ENCODE assay signal across 10 mouse cellular contexts in the genomic region with DNA sequence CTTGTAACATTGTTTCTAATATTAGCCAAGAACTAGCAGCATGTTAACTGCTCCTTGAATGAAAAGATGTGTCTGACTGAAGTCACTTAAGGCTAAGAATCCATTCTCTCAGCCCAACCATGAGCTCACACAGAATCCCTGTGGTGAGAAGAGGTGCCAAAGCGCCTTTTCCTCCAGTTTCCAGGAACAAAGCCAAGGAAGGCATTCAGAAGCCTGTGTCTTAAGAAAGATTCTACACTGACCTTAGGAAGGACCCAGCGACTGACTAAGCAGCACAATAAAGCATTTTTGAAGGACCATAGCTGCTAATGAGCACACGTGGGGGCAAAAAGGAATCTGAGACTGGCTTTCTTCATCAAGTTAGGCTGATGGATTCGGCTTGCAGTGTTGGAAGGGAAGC. TPM values are rescaled to one million over a fixed set of nuclear protein-coding genes. Genes with fewer than 3 reads are reported as not detected.
DNase-seq lines count a peak whose midpoint lies in the region; ATAC-seq and TF ChIP-seq lines count a peak whose summit lies in the region.
"Had no signal": no experiment of that assay in that cellular context is flagged by ENCODE, and none has a peak within 500 bp of the region (broad histone marks: within the 10 kb centered on the region; RNA-seq: fewer than 3 reads in every experiment).

No protein-coding gene starts in this region.

- peaks cover 10% of the 10 kb centered on the region; the same call in 1 of the 2 replicates for H3K4me1 ChIP-seq in midbrain, postnatal 0 days (ENCODE audit: insufficient read depth, low read length)
- peaks cover 15% of the 10 kb centered on the region for H3K4me1 ChIP-seq in midbrain, embryonic 14.5 days (ENCODE audit: control insufficient read depth, insufficient read depth, low read length)
- peaks cover 6% of the 10 kb centered on the region for H3K4me1 ChIP-seq in intestine, embryonic 16.5 days (ENCODE audit: control insufficient read depth, insufficient read depth, low read length)

- no peak for TF ChIP-seq CTCF in midbrain, postnatal 0 days (IDR thresholded peaks at IDR 0.05)

- H3K9ac ChIP-seq in midbrain, postnatal 0 days (replicated peaks; ENCODE audit: low read length, poor library complexity, severe bottlenecking) = no peak overlapping the region
- no peak overlapping the region for H3K9ac ChIP-seq in midbrain, embryonic 14.5 days (replicated peaks; ENCODE audit: low read length)
- no peak overlapping the region for H3K9ac ChIP-seq in intestine, embryonic 16.5 days (ENCODE audit: low read depth, low read length)
- H3K9ac ChIP-seq: embryonic facial prominence, embryonic 13.5 days; limb, embryonic 12.5 days had no signal

- 42% methylated on average over 4 of the region's 4 CpGs for WGBS in midbrain, postnatal 0 days
- 47% methylated on average over 4 of the region's 4 CpGs for WGBS in midbrain, embryonic 14.5 days
- 57% methylated on average over 4 of the region's 4 CpGs for WGBS in intestine, embryonic 16.5 days

- no peak overlapping the region for H3K27ac ChIP-seq in midbrain, postnatal 0 days (ENCODE audit: low read depth, low read length)
- no peak overlapping the region for H3K27ac ChIP-seq in midbrain, embryonic 14.5 days (replicated peaks; ENCODE audit: low read depth, low read length)
- H3K27ac ChIP-seq in intestine, embryonic 16.5 days (ENCODE audit: low read length) = no peak overlapping the region; the same call in 1 of the 2 replicates

- ATAC-seq in frontal cortex, adult (ENCODE audit: low TSS enrichment) = peak; percentile 17; the same call in 1 of the 2 replicates
- ATAC-seq in midbrain, postnatal 0 days (ENCODE audit: low FRiP score) = no peak
- ATAC-seq in midbrain, embryonic 14.5 days (ENCODE audit: low FRiP score, low TSS enrichment) = no peak
- no peak for ATAC-seq in intestine, embryonic 16.5 days

- DNase-seq in frontal cortex, postnatal 14 days (ENCODE audit: low spot score in 2 of 2) = no peak
- DNase-seq in midbrain, postnatal 0 days (ENCODE audit: low spot score) = peak; percentile 52
- no peak for DNase-seq in midbrain, embryonic 14.5 days
- peak; percentile 31 for DNase-seq in heart, adult 8-10 months (ENCODE audit: low spot score)
- peak; percentile 34 for DNase-seq in retina, postnatal 1 day
- DNase-seq in layer of hippocampus, adult 18-20 months (ENCODE audit: low spot score in 2 of 2) = no peak

- no peak overlapping the region for H3K4me3 ChIP-seq in midbrain, postnatal 0 days (ENCODE audit: low read depth, low read length)
- H3K4me3 ChIP-seq in midbrain, embryonic 14.5 days (replicated peaks; ENCODE audit: low read depth, low read length) = no peak overlapping the region
- H3K4me3 ChIP-seq in intestine, embryonic 16.5 days (ENCODE audit: low read length) = no peak overlapping the region

- no peaks in the 10 kb centered on the region for H3K27me3 ChIP-seq in midbrain, postnatal 0 days (ENCODE audit: insufficient read depth, low read length)
- no peaks in the 10 kb centered on the region for H3K27me3 ChIP-seq in midbrain, embryonic 14.5 days (ENCODE audit: control insufficient read depth, insufficient read depth, low read length)
- H3K27me3 ChIP-seq in intestine, embryonic 16.5 days (replicated peaks; ENCODE audit: control insufficient read depth, insufficient read depth, low read length) = no peaks in the 10 kb centered on the region
- H3K27me3 ChIP-seq: embryonic facial prominence, embryonic 13.5 days; limb, embryonic 12.5 days had no signal

- H3K4me2 ChIP-seq in midbrain, postnatal 0 days (ENCODE audit: low read depth, low read length, poor library complexity, severe bottlenecking) = no peak overlapping the region
- no peak overlapping the region for H3K4me2 ChIP-seq in midbrain, embryonic 14.5 days (ENCODE audit: low read length)
- no peak overlapping the region for H3K4me2 ChIP-seq in intestine, embryonic 16.5 days (ENCODE audit: low read depth, low read length)

- H3K9me3 ChIP-seq in midbrain, postnatal 0 days (ENCODE audit: low read length) = no peaks in the 10 kb centered on the region
- H3K9me3 ChIP-seq in midbrain, embryonic 14.5 days (ENCODE audit: control insufficient read depth, low read length) = no peaks in the 10 kb centered on the region
- no peaks in the 10 kb centered on the region for H3K9me3 ChIP-seq in intestine, embryonic 16.5 days (ENCODE audit: control insufficient read depth, low read length)
- H3K9me3 ChIP-seq: embryonic facial prominence, embryonic 13.5 days; limb, embryonic 12.5 days had no signal

- H3K36me3 ChIP-seq in midbrain, postnatal 0 days (ENCODE audit: insufficient read depth, low read length) = no peaks in the 10 kb centered on the region
- no peaks in the 10 kb centered on the region for H3K36me3 ChIP-seq in midbrain, embryonic 14.5 days (ENCODE audit: control insufficient read depth, insufficient read depth, low read length)
- H3K36me3 ChIP-seq in intestine, embryonic 16.5 days (ENCODE audit: control insufficient read depth, insufficient read depth, low read length) = 0 out of 2 replicates have a peak, but pooled peaks cover under 1% of the 10 kb centered on the region

RNA-seq across cellular contexts. Expression of gene Ctnnal1, which starts 1.0 kb away (rescaled TPM):
- 8.1 and 19.7 TPM in 2 replicates for total RNA-seq in midbrain, postnatal 0 days (2014; rRNA removed)
- 8.0 and 13.0 TPM in 2 replicates for polyA plus RNA-seq in midbrain, postnatal 0 days (2015; fragmentation: Nextera tagmentation; extraction: Ambion mirVana)
- 10.4 and 13.0 TPM in 2 replicates for polyA plus RNA-seq in midbrain, embryonic 14.5 days (2014; fragmentation: Nextera tagmentation; extraction: Ambion mirVana)
- 10 to 100 TPM; 18.1 to 47.5 (median 30.1) TPM for total RNA-seq in heart, adult 8-10 months (2022)
- total RNA-seq in layer of hippocampus, adult 18-20 months (2021) = 10 to 100 TPM; 11.3 to 14.1 TPM
- 17.7 and 19.3 TPM in 2 replicates for polyA plus RNA-seq in intestine, embryonic 16.5 days (2015; fragmentation: Nextera tagmentation; extraction: Ambion mirVana)

Comparison
In these comparisons a context has a peak if more than half of its experiments do, and no peak if none do; other contexts are left out.
1. DNase-seq: peak in midbrain, postnatal 0 days (single experiment), heart, adult 8-10 months (single experiment) and retina, postnatal 1 day (single experiment); none in frontal cortex, postnatal 14 days (0 of 2), midbrain, embryonic 14.5 days (single experiment) and layer of hippocampus, adult 18-20 months (0 of 2).